Mouse (Mus musculus): ENCODE data around the gene Lcn11. TPM values are rescaled to one million over a fixed set of nuclear protein-coding genes. Genes with fewer than 3 reads are reported as not detected.

Gene Lcn11
- polyA plus RNA-seq, 1 experiment = not detected

- H3K36me3 ChIP-seq (ENCODE audit: control insufficient read depth, insufficient read depth) = no peaks in the 10 kb centered on the region
- peaks cover 23% of the 10 kb centered on the region for H3K27me3 ChIP-seq (ENCODE audit: control insufficient read depth, insufficient read depth, insufficient read length)
- TF ChIP-seq SRF (IDR thresholded peaks at IDR 0.05; ENCODE audit: control insufficient read depth, insufficient read length, low read depth) = no peak
- TF ChIP-seq E2F4 (IDR thresholded peaks at IDR 0.05; ENCODE audit: insufficient read depth) = no peak
- TF ChIP-seq MYOG (IDR thresholded peaks at IDR 0.05; ENCODE audit: control insufficient read depth in 1 of 3, insufficient read depth in 1 of 3, insufficient read length in 2 of 3, low read depth in 2 of 3) = no peak
- no peak for TF ChIP-seq TCF3 (IDR thresholded peaks at IDR 0.05; ENCODE audit: insufficient read length, low read depth)
- TF ChIP-seq TCF12 (IDR thresholded peaks at IDR 0.05; ENCODE audit: insufficient read depth, poor library complexity, severe bottlenecking) = no peak
- TF ChIP-seq REST (IDR thresholded peaks at IDR 0.05; ENCODE audit: insufficient read depth, insufficient read length) = no peak
- TF ChIP-seq USF1 (IDR thresholded peaks at IDR 0.05; ENCODE audit: low read depth) = no peak
- TF ChIP-seq MAX (IDR thresholded peaks at IDR 0.05; ENCODE audit: low read depth) = no peak
- TF ChIP-seq MYOD1 (IDR thresholded peaks at IDR 0.05; ENCODE audit: control insufficient read depth in 1 of 3, insufficient read length in 2 of 3, low read depth in 2 of 3) = no peak
- TF ChIP-seq CEBPB (IDR thresholded peaks at IDR 0.05; ENCODE audit: insufficient read depth, poor library complexity, severe bottlenecking) = no peak
- no peak for TF ChIP-seq POLR2A (IDR thresholded peaks at IDR 0.05; ENCODE audit: insufficient read length, low read depth)
- no peak for TF ChIP-seq POLR2AphosphoS2 (IDR thresholded peaks at IDR 0.05; ENCODE audit: insufficient read length, low read depth)
Observed at GRCm38 (mm10) chr2:25758064-25758625, 18.7 kb upstream of the Lcn11 start.

GRCm38 (mm10) chr2:25765269-25765668 is 11.5 kb upstream of the Lcn11 start, which contains the start of gene Lcn3:
Gene Lcn3, plus strand, starts transcription at chr2:25765569.
- H3K4me2 ChIP-seq (ENCODE audit: low read depth) = no peak within 1 kb of the TSS
- peaks cover 23% of the 10 kb centered on the region for H3K27me3 ChIP-seq (ENCODE audit: control insufficient read depth, insufficient read depth, insufficient read length)
- H3K4me3 ChIP-seq = no peak within 1 kb of the TSS
- no peak within 1 kb of the TSS for H3ac ChIP-seq (ENCODE audit: control insufficient read depth, insufficient read length)
- no peaks in the 10 kb centered on the region for H3K36me3 ChIP-seq (ENCODE audit: control insufficient read depth, insufficient read depth)
- H3K79me2 ChIP-seq (ENCODE audit: control insufficient read depth, insufficient read depth) = no peaks in the 10 kb centered on the region
- no peak for TF ChIP-seq TCF3 (IDR thresholded peaks at IDR 0.05; ENCODE audit: insufficient read length, low read depth)
- TF ChIP-seq POLR2AphosphoS2 (IDR thresholded peaks at IDR 0.05; ENCODE audit: insufficient read length, low read depth) = no peak
- TF ChIP-seq POLR2A (IDR thresholded peaks at IDR 0.05; ENCODE audit: insufficient read length, low read depth) = no peak
- TF ChIP-seq SRF (IDR thresholded peaks at IDR 0.05; ENCODE audit: control insufficient read depth, insufficient read length, low read depth) = no peak
- TF ChIP-seq REST (IDR thresholded peaks at IDR 0.05; ENCODE audit: insufficient read depth, insufficient read length) = no peak
- TF ChIP-seq E2F4 (IDR thresholded peaks at IDR 0.05; ENCODE audit: insufficient read depth) = no peak
- no peak for TF ChIP-seq CEBPB (IDR thresholded peaks at IDR 0.05; ENCODE audit: insufficient read depth, poor library complexity, severe bottlenecking)

More at GRCm38 (mm10) chr2:25758064-25758625, 18.7 kb upstream of the Lcn11 start:
- Histone ChIP-seq H3K4me2 (ENCODE audit: low read depth) (no peak overlapping the region), H3K4me3 (no peak overlapping the region), H3K79me2 (ENCODE audit: control insufficient read depth, insufficient read depth) (no peaks in the 10 kb centered on the region), H3ac (ENCODE audit: control insufficient read depth, insufficient read length) (no peak overlapping the region)

GRCm38 (mm10) chr2:25767764-25768163 is 9.1 kb upstream of the Lcn11 start:
- no peak overlapping the region for H3K4me2 ChIP-seq (ENCODE audit: low read depth)
- no peak overlapping the region for H3K4me3 ChIP-seq
- H3ac ChIP-seq (ENCODE audit: control insufficient read depth, insufficient read length) = no peak overlapping the region
- peaks cover 4% of the 10 kb centered on the region for H3K27me3 ChIP-seq (ENCODE audit: control insufficient read depth, insufficient read depth, insufficient read length)
- no peaks in the 10 kb centered on the region for H3K36me3 ChIP-seq (ENCODE audit: control insufficient read depth, insufficient read depth)
- TF ChIP-seq MAX (IDR thresholded peaks at IDR 0.05; ENCODE audit: low read depth) (no peak), MYOG (IDR thresholded peaks at IDR 0.05; ENCODE audit: control insufficient read depth in 1 of 3, insufficient read depth in 1 of 3, insufficient read length in 2 of 3, low read depth in 2 of 3) (no peak), TCF3 (IDR thresholded peaks at IDR 0.05; ENCODE audit: insufficient read length, low read depth) (no peak), REST (IDR thresholded peaks at IDR 0.05; ENCODE audit: insufficient read depth, insufficient read length) (no peak), E2F4 (IDR thresholded peaks at IDR 0.05; ENCODE audit: insufficient read depth) (no peak), POLR2AphosphoS2 (IDR thresholded peaks at IDR 0.05; ENCODE audit: insufficient read length, low read depth) (no peak)
- H3K79me2 ChIP-seq (ENCODE audit: control insufficient read depth, insufficient read depth) = no peaks in the 10 kb centered on the region

DNA sequence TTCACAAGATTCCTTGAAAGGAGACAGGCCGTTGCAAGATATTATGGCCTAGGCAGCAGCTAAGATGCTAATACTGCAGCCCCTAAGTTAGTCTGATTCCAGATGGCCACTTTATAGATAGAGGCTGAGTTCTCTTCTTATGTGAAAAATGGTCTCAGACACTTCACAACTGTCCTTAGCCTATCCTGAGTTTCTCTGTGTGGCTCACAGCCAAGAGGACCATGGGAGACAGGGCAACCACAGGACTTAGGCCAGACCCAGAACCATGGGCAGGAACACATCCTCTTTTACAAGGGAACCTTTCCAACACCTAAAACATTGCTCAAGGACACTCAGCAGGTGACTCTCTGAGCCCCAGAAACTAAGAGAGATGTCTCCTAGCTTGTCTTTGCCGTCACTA is 3.3 kb upstream of the Lcn11 start:
- H3ac ChIP-seq (ENCODE audit: control insufficient read depth, insufficient read length) = no peak overlapping the region
- no peaks in the 10 kb centered on the region for H3K36me3 ChIP-seq (ENCODE audit: control insufficient read depth, insufficient read depth)
- H3K4me3 ChIP-seq = no peak overlapping the region
- peaks cover 7% of the 10 kb centered on the region for H3K27me3 ChIP-seq (ENCODE audit: control insufficient read depth, insufficient read depth, insufficient read length)
- TF ChIP-seq POLR2AphosphoS2 (IDR thresholded peaks at IDR 0.05; ENCODE audit: insufficient read length, low read depth) = no peak
- no peak for TF ChIP-seq TCF3 (IDR thresholded peaks at IDR 0.05; ENCODE audit: insufficient read length, low read depth)
- no peak for TF ChIP-seq USF1 (IDR thresholded peaks at IDR 0.05; ENCODE audit: low read depth)
- no peak for TF ChIP-seq TCF12 (IDR thresholded peaks at IDR 0.05; ENCODE audit: insufficient read depth, poor library complexity, severe bottlenecking)
- no peak for TF ChIP-seq MYOG (IDR thresholded peaks at IDR 0.05; ENCODE audit: control insufficient read depth in 1 of 3, insufficient read depth in 1 of 3, insufficient read length in 2 of 3, low read depth in 2 of 3)
- no peak for TF ChIP-seq POLR2A (IDR thresholded peaks at IDR 0.05; ENCODE audit: insufficient read length, low read depth)
- no peak for TF ChIP-seq MAX (IDR thresholded peaks at IDR 0.05; ENCODE audit: low read depth)
- TF ChIP-seq MYOD1 (IDR thresholded peaks at IDR 0.05; ENCODE audit: control insufficient read depth in 1 of 3, insufficient read length in 2 of 3, low read depth in 2 of 3) = no peak
- no peak for TF ChIP-seq E2F4 (IDR thresholded peaks at IDR 0.05; ENCODE audit: insufficient read depth)
- TF ChIP-seq SRF (IDR thresholded peaks at IDR 0.05; ENCODE audit: control insufficient read depth, insufficient read length, low read depth) = no peak
- TF ChIP-seq CEBPB (IDR thresholded peaks at IDR 0.05; ENCODE audit: insufficient read depth, poor library complexity, severe bottlenecking) = no peak
- TF ChIP-seq REST (IDR thresholded peaks at IDR 0.05; ENCODE audit: insufficient read depth, insufficient read length) = no peak
- H3K79me2 ChIP-seq (ENCODE audit: control insufficient read depth, insufficient read depth) = no peaks in the 10 kb centered on the region
- H3K4me2 ChIP-seq (ENCODE audit: low read depth) = no peak overlapping the region

DNA sequence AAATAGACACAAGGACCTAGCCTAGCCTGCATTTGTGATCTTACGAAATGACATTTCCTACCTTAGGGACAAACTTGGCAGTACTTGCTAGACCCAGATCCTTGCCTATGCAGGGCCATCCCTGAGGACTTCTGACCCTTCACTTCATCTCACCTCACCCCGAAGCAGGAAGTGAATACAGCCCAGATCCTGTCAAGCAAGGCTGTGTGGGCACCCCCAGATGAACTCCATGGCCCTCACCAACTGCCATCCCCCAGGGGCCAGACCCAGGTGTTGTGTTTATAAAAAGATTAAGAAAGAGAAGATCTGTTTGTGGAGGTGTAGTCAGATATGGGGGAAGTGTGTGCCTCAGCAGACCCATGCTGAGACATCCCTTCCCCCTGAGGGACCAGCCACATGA is 2.2 kb upstream of the Lcn11 start:
- no peak for TF ChIP-seq SRF (IDR thresholded peaks at IDR 0.05; ENCODE audit: control insufficient read depth, insufficient read length, low read depth)
- no peak for TF ChIP-seq E2F4 (IDR thresholded peaks at IDR 0.05; ENCODE audit: insufficient read depth)
- TF ChIP-seq USF1 (IDR thresholded peaks at IDR 0.05; ENCODE audit: low read depth) = no peak
- no peak for TF ChIP-seq POLR2A (IDR thresholded peaks at IDR 0.05; ENCODE audit: insufficient read length, low read depth)
- no peak for TF ChIP-seq MYOD1 (IDR thresholded peaks at IDR 0.05; ENCODE audit: control insufficient read depth in 1 of 3, insufficient read length in 2 of 3, low read depth in 2 of 3)
- no peak for TF ChIP-seq TCF3 (IDR thresholded peaks at IDR 0.05; ENCODE audit: insufficient read length, low read depth)
- no peak for TF ChIP-seq CEBPB (IDR thresholded peaks at IDR 0.05; ENCODE audit: insufficient read depth, poor library complexity, severe bottlenecking)
- no peak for TF ChIP-seq MYOG (IDR thresholded peaks at IDR 0.05; ENCODE audit: control insufficient read depth in 1 of 3, insufficient read depth in 1 of 3, insufficient read length in 2 of 3, low read depth in 2 of 3)
- no peak for TF ChIP-seq REST (IDR thresholded peaks at IDR 0.05; ENCODE audit: insufficient read depth, insufficient read length)
- no peak for TF ChIP-seq TCF12 (IDR thresholded peaks at IDR 0.05; ENCODE audit: insufficient read depth, poor library complexity, severe bottlenecking)
- TF ChIP-seq MAX (IDR thresholded peaks at IDR 0.05; ENCODE audit: low read depth) = no peak
- no peak for TF ChIP-seq POLR2AphosphoS2 (IDR thresholded peaks at IDR 0.05; ENCODE audit: insufficient read length, low read depth)
- Histone ChIP-seq H3K4me2 (ENCODE audit: low read depth) (no peak overlapping the region), H3K27me3 (ENCODE audit: control insufficient read depth, insufficient read depth, insufficient read length) (peaks cover 7% of the 10 kb centered on the region), H3ac (ENCODE audit: control insufficient read depth, insufficient read length) (no peak overlapping the region), H3K4me3 (no peak overlapping the region), H3K79me2 (ENCODE audit: control insufficient read depth, insufficient read depth) (no peaks in the 10 kb centered on the region), H3K36me3 (ENCODE audit: control insufficient read depth, insufficient read depth) (no peaks in the 10 kb centered on the region)

Data from myocyte (in vitro differentiated cells).